Mouse (Mus musculus) liver, embryonic 14.5 days (tissue): ENCODE data around the gene Lmx1b. TPM values are rescaled to one million over a fixed set of nuclear protein-coding genes. Genes with fewer than 3 reads are reported as not detected.

Source experiments
- ATAC-seq: fragments of 200-750 bp; cut with Nextera tagmentation; 2 replicates; pipeline ENCODE4 v1.8.0; 2017; ENCODE audit warnings: moderate number of reproducible peaks, mild to moderate bottlenecking, moderate library complexity; ENCODE audit not compliant: insufficient read depth
- DNase-seq, 3 experiments: peaks; one replicate each; pipeline ENCODE4 v3.0.0-alpha.2; 2012 to 2013; ENCODE audit warnings: low read depth in 3 of 3, low spot score in 3 of 3
- H3K27ac ChIP-seq: fragments of 300-500 bp; sonication (generic); 2 replicates; pipeline ENCODE4 v1.5.1; 2014; ENCODE audit warnings: moderate library complexity, mild to moderate bottlenecking, control low read depth, inconsistent platforms
- H3K27me3 ChIP-seq: fragments of 300-500 bp; sonication (generic); 2 replicates; pipeline ENCODE4 v1.6.1; 2014; ENCODE audit warnings: mild to moderate bottlenecking, low read length, moderate library complexity; ENCODE audit not compliant: control insufficient read depth, insufficient read depth
- H3K36me3 ChIP-seq: fragments of 300-500 bp; sonication (generic); replicated peaks from 2 replicates; pipeline ENCODE4 v1.6.1; 2014; ENCODE audit warnings: low read depth; ENCODE audit not compliant: control insufficient read depth, insufficient read depth
- H3K4me1 ChIP-seq, 2 experiments: fragments of 200-500 bp in 1 of 2; fragments of 300-500 bp in 1 of 2; sonication (generic) in 1 of 2; replicated peaks; 2 replicates each; pipeline ENCODE4 v1.6.1; 2012 to 2014; ENCODE audit warnings: antibody characterized with exemption in 1 of 2, inconsistent platforms in 1 of 2, low read length in 1 of 2; ENCODE audit not compliant: control insufficient read depth in 2 of 2, insufficient read depth in 2 of 2
- H3K4me2 ChIP-seq: fragments of 300-500 bp; sonication (generic); 2 replicates; pipeline ENCODE4 v1.6.1; 2014; ENCODE audit warnings: low read depth, mild to moderate bottlenecking, control low read depth, moderate library complexity
- H3K4me3 ChIP-seq, 2 experiments: fragments of 200-500 bp in 1 of 2; fragments of 300-500 bp in 1 of 2; sonication (generic) in 1 of 2; 2 replicates each; pipeline ENCODE4 v1.5.1; 2012 to 2014; ENCODE audit warnings: low read depth in 2 of 2, low read length in 2 of 2, mild to moderate bottlenecking in 2 of 2, control low read depth in 1 of 2, inconsistent platforms in 1 of 2, moderate library complexity in 1 of 2; ENCODE audit not compliant: insufficient read depth in 1 of 2
- H3K9ac ChIP-seq: fragments of 300-500 bp; sonication (generic); replicated peaks from 2 replicates; pipeline ENCODE4 v1.6.1; 2014; ENCODE audit warnings: mild to moderate bottlenecking, control low read depth, moderate library complexity
- H3K9me3 ChIP-seq: fragments of 300-500 bp; sonication (generic); 2 replicates; pipeline ENCODE4 v1.6.1; 2016; ENCODE audit warnings: low read length, mixed read lengths; ENCODE audit not compliant: control insufficient read depth
- CTCF ChIP-seq: IDR thresholded peaks from 2 replicates; pipeline ENCODE4 v1.5.1; 2016; ENCODE audit warnings: antibody characterized with exemption, low read depth, control low read depth
- EP300 ChIP-seq: IDR thresholded peaks from 2 replicates; pipeline ENCODE4 v1.6.1; 2016; ENCODE audit warnings: antibody characterized with exemption, low read depth
- WGBS: fragments of 180-500 bp; shearing (Covaris S2); extraction: QIAGEN DNeasy Blood & Tissue Kit; methylation state at CpG from one replicate; pipeline ENCODE4 v1.1.7; 2014; ENCODE audit not compliant: insufficient replicate concordance; 5-methylcytosine and 5-hydroxymethylcytosine counted together
- polyA plus RNA-seq, 2 experiments: library from polyadenylated mRNA; depleted of rRNA in 1 of 2; stranded (reverse) in 1 of 2; unstranded in 1 of 2; fragments of >200 nt; fragmentation: Nextera tagmentation in 1 of 2; extraction: Ambion mirVana in 1 of 2; gene quantifications; 2 replicates each; pipeline versions ENCODE4 v1.2.1 to v1.2.3; 2012 to 2014

The Lmx1b gene
- polyA plus RNA-seq, 2 experiments, result 0.06 TPM; not detected in 1

DNA sequence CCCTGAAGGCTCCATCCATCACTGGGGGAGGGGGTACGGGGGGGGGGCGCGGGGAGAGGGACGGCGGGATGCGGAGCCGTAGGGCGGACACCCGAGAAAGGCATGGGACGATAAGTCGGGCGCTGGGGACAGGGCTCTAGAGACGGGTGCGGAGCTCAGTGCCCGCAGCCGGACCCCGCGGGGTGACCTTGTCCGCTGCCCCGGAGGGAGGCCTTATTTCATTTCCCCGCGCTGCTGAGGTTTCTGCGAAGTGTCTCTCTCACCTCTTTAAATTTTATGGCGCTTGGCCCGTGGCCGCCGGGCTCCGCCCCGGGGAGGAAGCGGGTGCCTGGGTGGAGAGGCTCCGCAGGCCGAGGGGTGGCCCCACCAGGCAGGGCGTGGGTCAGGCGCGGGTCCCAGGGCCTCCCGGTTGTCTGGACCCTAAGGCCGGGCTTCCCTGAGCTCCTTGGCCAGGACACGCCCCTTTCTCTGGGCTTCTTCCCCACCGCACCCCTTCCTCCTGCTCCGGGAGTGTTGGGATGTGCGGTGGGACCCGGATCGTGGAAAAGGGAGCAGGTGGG lies 96.0 kb downstream of the Lmx1b start:
- Histone ChIP-seq H3K4me2 (peak overlapping the region; percentile 41), H3K9me3 (no peaks in the 10 kb centered on the region), H3K4me1 (no peaks in the 10 kb centered on the region), H3K4me3 (peak overlapping the region in 1 of 2 experiments; percentile 23; a peak in 2 of 4 replicates), H3K27ac (no peak overlapping the region), H3K9ac (no peak overlapping the region), H3K36me3 (no peaks in the 10 kb centered on the region), H3K27me3 (peaks cover 31% of the 10 kb centered on the region)
- TF ChIP-seq CTCF, result no peak
- no peak for TF ChIP-seq EP300
- ATAC-seq, result no peak
- under 1% methylated on average over 41 of the region's 43 CpGs for WGBS
- no peak for DNase-seq

DNA sequence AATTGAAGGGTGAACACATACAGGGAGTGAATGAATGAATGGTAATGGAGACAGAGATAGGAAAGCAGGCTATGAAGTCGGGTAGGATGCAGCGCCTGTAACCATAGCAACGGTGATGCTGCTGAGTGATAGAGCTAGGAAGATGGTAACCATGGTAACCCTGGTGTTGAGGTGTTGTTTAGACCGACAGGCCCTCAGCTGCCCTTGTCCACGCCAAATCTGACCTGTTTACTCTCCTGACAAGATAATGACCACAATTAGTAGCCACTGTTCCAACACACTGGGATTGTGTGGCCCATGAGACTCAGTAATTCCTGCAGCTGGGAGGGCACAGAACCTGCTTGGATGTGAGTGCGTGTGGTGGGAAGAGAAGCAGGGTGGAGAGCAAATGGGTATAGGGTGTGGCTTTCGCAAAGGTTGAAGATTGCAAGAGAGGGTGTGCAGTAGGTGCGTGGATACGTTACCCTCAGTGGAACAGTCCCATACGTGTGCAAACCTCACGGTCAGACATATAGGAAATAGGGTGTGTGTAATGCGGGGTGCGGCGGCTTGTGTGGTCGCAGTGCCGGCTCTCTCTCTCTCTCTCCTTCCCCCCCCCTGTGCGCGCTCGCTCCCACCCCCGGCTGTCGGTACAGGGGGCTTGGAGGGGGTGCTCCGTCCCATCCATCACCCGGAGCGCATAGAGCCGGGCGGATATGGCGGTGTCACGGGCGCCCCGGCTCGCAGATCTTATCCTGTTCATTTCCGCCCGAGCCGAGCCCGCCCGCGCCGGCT lies 96.7 kb downstream of the Lmx1b start:
- ATAC-seq (no peak), DNase-seq (no peak)
- Histone ChIP-seq H3K27ac (no peak overlapping the region), H3K4me1 (no peaks in the 10 kb centered on the region), H3K4me2 (peak overlapping the region; percentile 41), H3K4me3 (peak overlapping the region in 1 of 2 experiments; percentile 23; a peak in 2 of 4 replicates), H3K36me3 (no peaks in the 10 kb centered on the region), H3K27me3 (peaks cover 31% of the 10 kb centered on the region), H3K9ac (no peak overlapping the region), H3K9me3 (no peaks in the 10 kb centered on the region)
- TF ChIP-seq EP300 (no peak), CTCF (no peak)
- WGBS, result 2% methylated on average over 38 of the region's 38 CpGs

DNA sequence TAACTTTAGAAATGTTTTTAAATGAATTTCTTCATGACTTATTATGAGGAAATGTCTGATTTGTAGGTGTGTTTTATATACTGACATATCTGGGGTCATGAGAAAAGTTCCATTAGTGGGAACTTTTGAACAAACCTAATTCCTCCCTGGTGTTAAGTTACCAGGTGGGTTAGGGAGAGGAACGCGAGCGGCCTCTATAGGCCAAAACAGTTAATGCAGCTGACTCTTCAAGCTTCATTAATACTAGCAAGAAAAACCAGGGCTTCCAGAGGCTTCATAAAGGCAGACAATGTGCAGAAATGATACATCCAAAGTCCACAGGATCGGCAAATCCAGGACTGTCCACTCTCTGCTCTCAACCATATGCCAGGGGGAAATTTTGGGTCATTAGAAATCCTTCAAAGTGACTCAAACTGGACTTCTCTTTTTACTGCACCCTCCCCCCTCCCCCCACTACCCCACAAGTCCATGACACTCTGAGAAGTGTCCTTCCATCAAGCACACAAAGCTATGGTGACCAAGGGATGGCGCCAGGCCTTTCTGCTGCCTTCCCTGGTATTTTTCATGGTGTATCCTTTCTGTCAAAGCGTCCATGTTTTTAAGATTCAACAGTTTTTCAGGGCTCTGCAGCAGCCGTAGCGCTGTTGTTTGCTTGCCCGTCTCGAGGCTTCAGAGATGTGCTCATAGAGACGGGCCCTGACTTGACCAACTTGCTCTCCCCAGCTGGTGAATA lies 97.4 kb downstream of the Lmx1b start:
- WGBS, result 5% methylated on average over 11 of the region's 11 CpGs
- H3K27ac ChIP-seq, result no peak overlapping the region
- H3K27me3 ChIP-seq, result peaks cover 31% of the 10 kb centered on the region
- no peaks in the 10 kb centered on the region for H3K36me3 ChIP-seq
- no peak overlapping the region for H3K9ac ChIP-seq
- DNase-seq (peak in 1 of 3 experiments; percentile 27), ATAC-seq (no peak)
- no peaks in the 10 kb centered on the region for H3K9me3 ChIP-seq
- H3K4me2 ChIP-seq, result no peak overlapping the region
- no peak overlapping the region for H3K4me3 ChIP-seq
- TF ChIP-seq CTCF (peak; percentile 64), EP300 (no peak)
- no peaks in the 10 kb centered on the region for H3K4me1 ChIP-seq

DNA sequence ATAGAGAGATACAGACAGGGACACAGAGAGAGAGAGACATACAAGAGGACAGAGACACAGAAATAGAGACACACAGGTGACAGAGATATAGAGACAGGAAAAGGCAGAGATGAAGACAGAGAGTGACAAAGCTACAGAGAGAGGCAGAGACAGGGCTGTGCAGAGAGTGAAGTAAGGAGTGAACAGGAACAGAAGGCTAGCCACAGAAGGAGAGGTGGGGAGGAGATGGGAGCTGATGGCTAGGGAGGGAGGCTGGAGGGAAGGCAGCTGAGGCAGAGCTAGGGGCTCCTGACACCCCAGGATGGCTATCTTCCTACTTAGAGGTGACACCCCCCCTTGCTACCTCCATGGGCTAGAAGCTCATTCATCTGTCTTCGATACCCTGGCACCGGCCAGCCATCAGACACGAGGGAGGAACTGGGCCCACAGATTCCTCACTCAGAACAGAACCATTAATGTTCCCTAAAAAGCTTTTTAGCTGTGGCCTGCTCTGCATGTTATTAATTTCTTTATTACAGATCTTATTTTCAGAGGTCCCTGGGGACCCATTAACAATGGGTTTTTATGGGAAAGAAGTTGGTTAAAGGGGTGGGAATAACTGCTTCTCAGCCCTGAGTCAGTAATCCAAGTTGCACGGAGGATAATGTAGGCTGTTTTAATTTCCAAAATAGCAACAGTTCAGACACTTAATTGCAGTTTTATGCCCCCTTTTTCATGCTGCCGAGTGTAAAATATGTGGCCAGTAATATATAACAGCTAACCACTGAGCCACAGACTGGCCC lies 114.8 kb downstream of the Lmx1b start:
- H3K27me3 ChIP-seq, result no peaks in the 10 kb centered on the region
- WGBS, result 54% methylated on average over 5 of the region's 5 CpGs
- TF ChIP-seq CTCF (no peak), EP300 (no peak)
- H3K4me2 ChIP-seq, result no peak overlapping the region
- no peaks in the 10 kb centered on the region for H3K36me3 ChIP-seq
- ATAC-seq, result no peak
- no peak overlapping the region for H3K27ac ChIP-seq
- no peaks in the 10 kb centered on the region for H3K4me1 ChIP-seq
- no peak overlapping the region for H3K4me3 ChIP-seq
- DNase-seq, result no peak
- H3K9me3 ChIP-seq, result no peaks in the 10 kb centered on the region
- no peak overlapping the region for H3K9ac ChIP-seq
